Mouse (Mus musculus) lung, embryonic 15.5 days (tissue): Measurements from ENCODE around the gene Sox18. TPM values are rescaled to one million over a fixed set of nuclear protein-coding genes. Genes with fewer than 3 reads are reported as not detected.

Experiments used
- ATAC-seq: fragments of 200-750 bp; cut with Nextera tagmentation; 2 replicates; pipeline ENCODE4 v1.8.0; 2017; ENCODE audit warnings: moderate number of reproducible peaks, borderline replicate concordance; ENCODE audit not compliant: low FRiP score, low TSS enrichment; ENCODE audit errors: extremely low read depth
- H3K27ac ChIP-seq: fragments of 300-500 bp; sonication (generic); 2 replicates; pipeline ENCODE4 v1.5.1; 2015; ENCODE audit warnings: moderate library complexity, mild to moderate bottlenecking, inconsistent platforms
- H3K27me3 ChIP-seq: fragments of 300-500 bp; sonication (generic); 2 replicates; pipeline ENCODE4 v1.6.1; 2015; ENCODE audit warnings: inconsistent platforms
- H3K36me3 ChIP-seq: fragments of 300-500 bp; sonication (generic); 2 replicates; pipeline ENCODE4 v1.6.1; 2015; ENCODE audit warnings: inconsistent platforms
- H3K4me1 ChIP-seq: fragments of 300-500 bp; sonication (generic); 2 replicates; pipeline ENCODE4 v1.6.1; 2015; ENCODE audit warnings: inconsistent platforms
- H3K4me2 ChIP-seq: fragments of 300-500 bp; sonication (generic); 2 replicates; pipeline ENCODE4 v1.6.1; 2015; ENCODE audit warnings: inconsistent platforms, mild to moderate bottlenecking, moderate library complexity
- H3K4me3 ChIP-seq: fragments of 300-500 bp; sonication (generic); 2 replicates; pipeline ENCODE4 v1.5.1; 2015; ENCODE audit warnings: mild to moderate bottlenecking, inconsistent platforms
- H3K9ac ChIP-seq: fragments of 300-500 bp; sonication (generic); 2 replicates; pipeline ENCODE4 v1.6.1; 2015; ENCODE audit warnings: inconsistent platforms
- H3K9me3 ChIP-seq: fragments of 300-500 bp; sonication (generic); 2 replicates; pipeline ENCODE4 v1.6.1; 2016; ENCODE audit warnings: inconsistent platforms
- WGBS: fragments of 180-500 bp; shearing (Covaris S2); methylation state at CpG from one replicate; pipeline ENCODE4 v1.1.7; 2015; 5-methylcytosine and 5-hydroxymethylcytosine counted together
- polyA plus RNA-seq: library from polyadenylated mRNA; unstranded; fragments of >200 nt; fragmentation: Nextera tagmentation; extraction: Ambion mirVana; gene quantifications from 2 replicates; pipeline ENCODE4 v1.2.1, GENCODE M21; 2015

Sox18 gene
- polyA plus RNA-seq, 1 experiment from 2014 or later, result 70.3 TPM

DNA sequence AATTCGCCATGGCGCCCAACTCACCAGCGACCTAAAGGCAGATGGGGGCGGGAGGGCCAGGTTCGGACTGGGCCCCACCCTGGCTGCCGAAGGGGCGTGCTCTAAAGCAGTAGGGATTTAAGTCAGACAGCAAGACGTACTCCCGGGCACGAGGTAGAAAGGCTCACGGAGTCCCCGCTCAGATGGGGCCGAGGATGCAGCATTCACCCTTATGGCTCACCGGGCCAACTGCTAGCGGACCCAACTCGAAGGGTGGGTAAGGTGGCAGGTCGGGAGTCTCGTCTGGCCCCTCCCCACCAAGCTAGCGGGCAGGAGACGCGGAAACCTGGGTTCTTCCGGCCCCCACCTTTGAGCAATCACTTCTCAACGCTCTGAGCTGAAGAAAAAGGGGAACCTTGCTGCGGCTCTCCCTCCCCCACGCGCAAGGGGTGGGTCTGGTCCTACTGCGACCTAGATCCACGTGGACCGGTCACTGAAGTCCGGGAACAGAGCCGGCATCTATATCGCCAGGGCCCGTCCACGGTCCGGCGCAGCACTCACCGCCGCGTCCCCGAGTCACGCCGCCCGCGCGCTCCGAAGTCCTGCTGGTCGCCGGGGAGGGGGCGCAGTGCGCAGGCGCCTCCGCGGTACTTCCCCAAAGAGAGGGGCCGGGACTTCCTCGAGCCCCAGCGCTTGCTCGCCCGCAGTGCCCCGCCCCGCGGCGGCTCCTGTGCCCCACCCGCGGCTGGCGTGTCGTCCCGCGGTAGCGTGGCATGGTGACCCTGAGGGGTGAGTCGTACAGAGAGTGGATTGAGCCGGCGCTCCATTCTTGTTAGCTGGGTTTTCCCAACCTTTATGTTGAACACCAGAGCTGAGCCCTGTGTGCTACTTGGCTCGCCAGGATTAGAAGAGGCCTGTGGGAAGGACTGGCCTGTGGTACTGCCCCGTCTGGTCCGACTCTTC lies 22.2 kb upstream of the Sox18 start, which contains the start of gene Rgs19:
TSS of gene Rgs19 (minus strand) at position 639 of the 942 bp plus-strand sequence.
- H3K4me1 ChIP-seq, result peaks cover 8% of the 10 kb centered on the region
- peak; percentile 87 for ATAC-seq
- no peaks in the 10 kb centered on the region for H3K9me3 ChIP-seq
- peaks cover 8% of the 10 kb centered on the region; the same call in 1 of the 2 replicates for H3K36me3 ChIP-seq
- no peaks in the 10 kb centered on the region for H3K27me3 ChIP-seq
- H3K4me3 ChIP-seq, result peak within 1 kb of the TSS; percentile 69
- H3K27ac ChIP-seq, result peak within 1 kb of the TSS; percentile 63
- H3K4me2 ChIP-seq, result peak within 1 kb of the TSS; percentile 95
- peak within 1 kb of the TSS; percentile 67 for H3K9ac ChIP-seq
- under 1% methylated on average over 68 of the region's 75 CpGs for WGBS

DNA sequence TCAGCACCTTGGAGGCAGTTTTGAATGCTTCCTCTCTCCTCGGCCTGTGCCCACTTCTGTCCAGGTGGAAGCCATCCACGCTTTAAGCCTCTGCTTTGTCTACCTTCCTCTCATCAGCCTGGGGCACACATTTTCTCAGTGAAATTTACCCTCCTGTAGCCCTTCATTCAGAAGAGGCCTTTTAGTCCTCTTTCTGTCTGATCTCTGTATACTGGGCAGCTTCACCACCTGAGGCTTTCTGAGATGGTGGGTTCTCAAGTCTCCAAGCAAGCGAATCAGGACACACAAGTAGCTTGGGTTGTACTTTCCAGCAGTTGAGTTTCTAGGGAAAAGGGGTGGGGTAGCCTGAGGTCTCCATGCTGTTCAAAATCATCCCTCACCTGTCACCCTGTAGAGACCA lies 20.9 kb upstream of the Sox18 start:
- Histone ChIP-seq H3K4me3 (peak overlapping the region; percentile 69; the same call in 1 of the 2 replicates), H3K9ac (no peak overlapping the region), H3K4me1 (peaks cover 8% of the 10 kb centered on the region), H3K36me3 (peaks cover 15% of the 10 kb centered on the region; the same call in 1 of the 2 replicates), H3K9me3 (no peaks in the 10 kb centered on the region), H3K27ac (no peak overlapping the region), H3K27me3 (no peaks in the 10 kb centered on the region), H3K4me2 (peak overlapping the region; percentile 95)
- 89% methylated on average over 3 of the region's 3 CpGs for WGBS
- no peak for ATAC-seq

DNA sequence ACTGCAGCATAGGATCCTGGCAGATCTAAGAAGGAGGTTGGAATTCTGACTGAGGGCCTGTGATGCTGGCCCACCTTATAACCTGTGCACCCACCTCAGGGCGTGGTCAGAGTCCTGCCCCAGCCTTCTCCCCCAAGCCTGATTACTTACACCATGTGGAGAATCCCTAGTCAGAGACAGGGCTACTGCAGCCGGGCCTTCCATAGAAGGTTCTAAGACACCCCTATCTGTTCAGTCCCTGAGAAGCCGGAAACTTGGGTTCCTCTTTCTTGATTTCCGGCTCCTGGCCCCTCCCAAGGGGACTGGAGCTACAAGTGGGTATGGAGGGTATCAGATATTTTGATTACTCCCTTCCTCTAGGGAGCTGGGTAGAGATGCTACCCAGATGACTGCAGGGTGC lies 20.1 kb upstream of the Sox18 start:
- peaks cover 8% of the 10 kb centered on the region for H3K4me1 ChIP-seq
- WGBS, result 89% methylated on average over 4 of the region's 4 CpGs
- peaks cover 22% of the 10 kb centered on the region; the same call in 1 of the 2 replicates for H3K36me3 ChIP-seq
- H3K4me2 ChIP-seq, result no peak overlapping the region
- no peaks in the 10 kb centered on the region for H3K9me3 ChIP-seq
- H3K9ac ChIP-seq, result no peak overlapping the region
- ATAC-seq, result no peak
- H3K27ac ChIP-seq, result no peak overlapping the region
- H3K27me3 ChIP-seq, result no peaks in the 10 kb centered on the region
- H3K4me3 ChIP-seq, result no peak overlapping the region

GRCm38 (mm10) chr2:181691083-181691482 lies 19.6 kb upstream of the Sox18 start:
- no peak overlapping the region for H3K4me2 ChIP-seq
- ATAC-seq, result no peak
- peaks cover 25% of the 10 kb centered on the region; the same call in 1 of the 2 replicates for H3K36me3 ChIP-seq
- WGBS, result 81% methylated on average over 6 of the region's 6 CpGs
- no peak overlapping the region for H3K4me3 ChIP-seq
- no peak overlapping the region for H3K27ac ChIP-seq
- no peaks in the 10 kb centered on the region for H3K9me3 ChIP-seq
- H3K27me3 ChIP-seq, result no peaks in the 10 kb centered on the region
- no peak overlapping the region for H3K9ac ChIP-seq
- peaks cover 8% of the 10 kb centered on the region for H3K4me1 ChIP-seq

GRCm38 (mm10) chr2:181689466-181690160 lies 18.2 kb upstream of the Sox18 start:
- no peak overlapping the region for H3K4me3 ChIP-seq
- H3K27me3 ChIP-seq, result no peaks in the 10 kb centered on the region
- peaks cover 8% of the 10 kb centered on the region for H3K4me1 ChIP-seq
- no peak for ATAC-seq
- no peak overlapping the region for H3K27ac ChIP-seq
- H3K9me3 ChIP-seq, result no peaks in the 10 kb centered on the region
- H3K9ac ChIP-seq, result no peak overlapping the region
- H3K4me2 ChIP-seq, result no peak overlapping the region
- 87% methylated on average over 10 of the region's 10 CpGs for WGBS
- H3K36me3 ChIP-seq, result peaks cover 25% of the 10 kb centered on the region; the same call in 1 of the 2 replicates

DNA sequence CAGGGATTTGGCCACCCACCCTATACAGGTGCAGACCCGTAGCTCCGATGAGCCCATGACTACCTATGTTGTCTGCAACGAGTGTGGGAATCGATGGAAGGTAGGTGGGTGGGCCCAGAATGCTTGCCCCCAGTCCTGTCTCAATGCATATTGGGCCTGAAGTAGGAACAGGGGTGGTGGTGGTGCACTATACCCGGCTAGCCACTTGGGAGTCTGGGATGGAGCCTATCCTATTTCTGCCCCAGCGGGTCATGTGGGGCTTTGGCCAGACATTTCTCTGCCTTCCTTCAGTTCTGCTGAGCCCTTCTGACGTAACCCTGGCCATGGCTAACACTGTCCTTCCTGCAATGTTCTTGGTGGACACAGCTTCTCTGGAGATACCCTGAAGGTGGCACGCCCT lies 16.1 kb upstream of the Sox18 start:
- no peak for ATAC-seq
- Histone ChIP-seq H3K9me3 (no peaks in the 10 kb centered on the region), H3K4me1 (peaks cover 1% of the 10 kb centered on the region), H3K27me3 (no peaks in the 10 kb centered on the region), H3K36me3 (peaks cover 25% of the 10 kb centered on the region; the same call in 1 of the 2 replicates), H3K4me3 (no peak overlapping the region), H3K27ac (no peak overlapping the region), H3K9ac (no peak overlapping the region), H3K4me2 (no peak overlapping the region)
- 92% methylated on average over 8 of the region's 8 CpGs for WGBS

GRCm38 (mm10) chr2:181685686-181686085 lies 14.2 kb upstream of the Sox18 start:
- no peak overlapping the region for H3K4me2 ChIP-seq
- peaks cover 9% of the 10 kb centered on the region for H3K4me1 ChIP-seq
- no peaks in the 10 kb centered on the region for H3K27me3 ChIP-seq
- no peak overlapping the region for H3K27ac ChIP-seq
- peaks cover 25% of the 10 kb centered on the region; the same call in 1 of the 2 replicates for H3K36me3 ChIP-seq
- H3K4me3 ChIP-seq, result no peak overlapping the region
- WGBS, result 81% methylated on average over 4 of the region's 4 CpGs
- H3K9ac ChIP-seq, result no peak overlapping the region
- no peaks in the 10 kb centered on the region for H3K9me3 ChIP-seq
- no peak for ATAC-seq

DNA sequence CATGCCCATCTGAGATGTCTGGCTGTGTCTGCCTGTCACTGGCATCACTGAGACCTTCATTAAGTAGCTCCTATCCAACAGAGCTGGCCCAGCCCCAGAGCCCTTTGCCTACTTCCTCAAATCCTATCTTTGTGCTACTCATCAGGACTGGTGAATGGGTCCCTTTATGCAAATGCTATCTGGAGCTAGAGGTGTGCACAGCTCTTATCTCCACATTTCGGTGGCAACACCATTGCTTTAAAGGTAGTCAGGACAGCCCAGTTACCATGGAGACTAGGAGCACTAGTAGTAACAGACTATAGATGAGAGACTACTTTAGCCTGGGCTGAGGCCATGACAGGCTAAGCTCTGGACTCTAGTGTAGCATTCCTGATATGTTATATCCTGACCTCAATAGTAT lies 13.3 kb upstream of the Sox18 start:
- Histone ChIP-seq H3K9ac (no peak overlapping the region), H3K4me3 (no peak overlapping the region), H3K4me1 (peaks cover 12% of the 10 kb centered on the region), H3K36me3 (peaks cover 25% of the 10 kb centered on the region; the same call in 1 of the 2 replicates), H3K9me3 (no peaks in the 10 kb centered on the region), H3K4me2 (no peak overlapping the region), H3K27me3 (no peaks in the 10 kb centered on the region), H3K27ac (no peak overlapping the region)
- WGBS, result 59% methylated on average over 1 of the region's 1 CpGs
- no peak for ATAC-seq

DNA sequence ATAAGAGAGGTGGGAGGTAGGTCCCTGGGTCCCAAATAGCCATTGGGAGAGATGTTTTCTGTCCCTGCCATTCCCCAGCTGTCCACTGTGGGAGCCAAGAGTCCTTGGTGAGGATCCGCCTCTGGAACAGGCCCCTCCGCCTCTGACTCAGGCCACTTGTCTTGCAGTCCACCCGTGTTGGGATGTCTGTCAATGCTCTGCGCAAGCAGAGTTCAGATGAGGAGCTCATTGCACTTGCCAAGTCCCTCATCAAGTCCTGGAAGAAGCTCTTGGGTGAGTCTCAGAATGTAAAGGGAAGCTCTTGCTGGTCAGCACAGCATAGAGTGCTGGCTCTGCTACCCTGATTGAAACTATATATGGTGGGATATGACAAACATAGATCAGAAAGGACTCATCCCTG lies 11.9 kb upstream of the Sox18 start:
- Histone ChIP-seq H3K4me3 (no peak overlapping the region), H3K4me1 (peaks cover 18% of the 10 kb centered on the region), H3K27me3 (no peaks in the 10 kb centered on the region), H3K27ac (no peak overlapping the region), H3K4me2 (no peak overlapping the region), H3K36me3 (peaks cover 16% of the 10 kb centered on the region; the same call in 1 of the 2 replicates), H3K9ac (no peak overlapping the region), H3K9me3 (no peaks in the 10 kb centered on the region)
- 61% methylated on average over 4 of the region's 4 CpGs for whole genome bisulfite sequencing
- no peak for ATAC-seq

GRCm38 (mm10) chr2:181681978-181682377 lies 10.5 kb upstream of the Sox18 start:
- Histone ChIP-seq H3K36me3 (0 out of 2 replicates have a peak, but pooled peaks cover 7% of the 10 kb centered on the region), H3K9me3 (no peaks in the 10 kb centered on the region), H3K27me3 (no peaks in the 10 kb centered on the region), H3K27ac (no peak overlapping the region), H3K4me3 (no peak overlapping the region), H3K4me1 (peaks cover 18% of the 10 kb centered on the region), H3K4me2 (no peak overlapping the region), H3K9ac (no peak overlapping the region)
- ATAC-seq, result no peak
- 59% methylated on average over 1 of the region's 1 CpGs for WGBS

DNA sequence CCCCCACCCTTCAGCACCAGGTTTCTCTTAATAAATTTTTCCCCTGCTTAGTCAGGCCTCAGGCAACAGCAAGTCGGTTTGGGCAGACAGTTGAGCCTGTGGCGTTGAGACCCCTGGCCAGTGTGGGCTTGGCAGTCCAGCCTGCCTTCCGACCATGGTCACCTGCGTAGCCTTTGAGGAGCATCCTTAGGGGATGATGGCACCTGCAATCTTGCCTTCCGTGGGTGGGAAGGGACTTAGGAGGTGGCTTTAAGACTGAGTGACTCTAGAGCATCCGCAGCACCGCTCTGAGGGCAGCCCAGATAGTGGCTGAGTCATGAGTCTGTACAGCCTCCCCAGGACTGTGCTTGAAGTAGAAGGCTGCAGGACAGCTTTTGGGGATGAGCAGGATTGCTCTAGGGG lies 9.3 kb upstream of the Sox18 start:
- ATAC-seq, result no peak
- H3K27me3 ChIP-seq, result no peaks in the 10 kb centered on the region

More for the DNA sequence above, 9.3 kb upstream of the Sox18 start:
- Histone ChIP-seq H3K9ac (peak overlapping the region; percentile 93), H3K27ac (0 out of 2 replicates have a peak overlapping the region, but pooled peaks have one; percentile 49), H3K9me3 (no peaks in the 10 kb centered on the region), H3K4me1 (peaks cover 19% of the 10 kb centered on the region), H3K4me2 (peak overlapping the region; percentile 95), H3K4me3 (peak overlapping the region; percentile 77), H3K36me3 (no peaks in the 10 kb centered on the region)
- 12% methylated on average over 7 of the region's 7 CpGs for WGBS
